Mouse (Mus musculus): ENCODE data around the gene A830031A19Rik.

A830031A19Rik gene

GRCm38 (mm10) chr11:24074634-24075104 is at the start of gene A830031A19Rik:
Gene A830031A19Rik, minus strand, starts transcription at chr11:24075054.
- DNase-seq (ENCODE audit: low read depth, low spot score), result no peak

GRCm38 (mm10) chr11:24123991-24124390 is 49.1 kb upstream of the A830031A19Rik start:
- no peak for DNase-seq (ENCODE audit: low read depth, low spot score)

GRCm38 (mm10) chr11:24122899-24123298 is 48.0 kb upstream of the A830031A19Rik start:
- DNase-seq (ENCODE audit: low read depth, low spot score), result no peak

- DNase-seq (ENCODE audit: low read depth, low spot score), result no peak
Observed at GRCm38 (mm10) chr11:24121136-24121535, 46.3 kb upstream of the A830031A19Rik start.

- no peak for DNase-seq (ENCODE audit: low read depth, low spot score)
Observed at GRCm38 (mm10) chr11:24116582-24117318, 41.9 kb upstream of the A830031A19Rik start.

GRCm38 (mm10) chr11:24116041-24116440 is 41.2 kb upstream of the A830031A19Rik start:
- DNase-seq (ENCODE audit: low read depth, low spot score), result no peak

- no peak for DNase-seq (ENCODE audit: low read depth, low spot score)
Observed at GRCm38 (mm10) chr11:24115017-24115752, 40.3 kb upstream of the A830031A19Rik start.

- no peak for DNase-seq (ENCODE audit: low read depth, low spot score)
Observed at GRCm38 (mm10) chr11:24111720-24112119, 36.9 kb upstream of the A830031A19Rik start.

GRCm38 (mm10) chr11:24110113-24110512 is 35.3 kb upstream of the A830031A19Rik start:
- no peak for DNase-seq (ENCODE audit: low read depth, low spot score)

- DNase-seq (ENCODE audit: low read depth, low spot score), result no peak
Observed at GRCm38 (mm10) chr11:24109388-24109787, 34.5 kb upstream of the A830031A19Rik start.

GRCm38 (mm10) chr11:24108974-24109373 is 34.1 kb upstream of the A830031A19Rik start:
- DNase-seq (ENCODE audit: low read depth, low spot score), result no peak

GRCm38 (mm10) chr11:24107414-24107813 is 32.6 kb upstream of the A830031A19Rik start:
- no peak for DNase-seq (ENCODE audit: low read depth, low spot score)

- no peak for DNase-seq (ENCODE audit: low read depth, low spot score)
Observed at GRCm38 (mm10) chr11:24103128-24103742, 28.4 kb upstream of the A830031A19Rik start.

GRCm38 (mm10) chr11:24102372-24102771 is 27.5 kb upstream of the A830031A19Rik start:
- DNase-seq (ENCODE audit: low read depth, low spot score), result no peak

GRCm38 (mm10) chr11:24101625-24102024 is 26.8 kb upstream of the A830031A19Rik start:
- DNase-seq (ENCODE audit: low read depth, low spot score), result no peak

- DNase-seq (ENCODE audit: low read depth, low spot score), result no peak
Observed at GRCm38 (mm10) chr11:24100449-24101070, 25.7 kb upstream of the A830031A19Rik start.

GRCm38 (mm10) chr11:24099886-24100293 is 25.0 kb upstream of the A830031A19Rik start:
- no peak for DNase-seq (ENCODE audit: low read depth, low spot score)

GRCm38 (mm10) chr11:24099215-24099614 is 24.4 kb upstream of the A830031A19Rik start:
- no peak for DNase-seq (ENCODE audit: low read depth, low spot score)

- DNase-seq (ENCODE audit: low read depth, low spot score), result no peak
Observed at GRCm38 (mm10) chr11:24098662-24099061, 23.8 kb upstream of the A830031A19Rik start.

- no peak for DNase-seq (ENCODE audit: low read depth, low spot score)
Observed at GRCm38 (mm10) chr11:24098069-24098468, 23.2 kb upstream of the A830031A19Rik start.

- no peak for DNase-seq (ENCODE audit: low read depth, low spot score)
Observed at GRCm38 (mm10) chr11:24097026-24097425, 22.2 kb upstream of the A830031A19Rik start.

GRCm38 (mm10) chr11:24096483-24096882 is 21.6 kb upstream of the A830031A19Rik start:
- no peak for DNase-seq (ENCODE audit: low read depth, low spot score)
